8 mouse cellular contexts compared by ENCODE assay signal in the genomic region with DNA sequence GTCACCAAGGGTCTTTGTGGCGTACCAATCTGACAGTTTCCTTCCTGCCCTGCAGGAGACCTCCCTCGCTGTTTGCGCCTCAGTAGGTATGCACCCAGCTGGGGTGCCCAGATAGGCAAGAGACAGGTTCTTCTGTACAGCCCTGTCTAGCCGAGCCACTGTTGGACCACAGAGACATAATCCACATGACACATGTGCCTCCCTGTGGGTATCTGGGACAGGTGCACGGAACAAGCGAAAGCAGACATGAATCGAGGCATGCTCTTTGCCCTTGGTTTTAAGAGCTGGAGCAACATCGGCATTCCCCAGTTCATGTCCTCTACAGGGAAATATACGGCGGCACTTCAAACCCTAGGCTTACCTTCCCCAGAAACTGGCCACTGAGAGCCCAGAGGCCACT. TPM values are rescaled to one million over a fixed set of nuclear protein-coding genes. Genes with fewer than 3 reads are reported as not detected.
A peak's percentile ranks its signal among the peaks of the same experiment; 100 is the strongest.
DNase-seq lines count a peak whose midpoint lies in the region; ATAC-seq and TF ChIP-seq lines count a peak whose summit lies in the region.
"Had no signal": no experiment of that assay in that cellular context is flagged by ENCODE, and none has a peak within 500 bp of the region (broad histone marks: within the 10 kb centered on the region; RNA-seq: fewer than 3 reads in every experiment).

No protein-coding gene starts in this region.

- H3K4me2 ChIP-seq in forebrain, embryonic 12.5 days, result peak overlapping the region; percentile 66
- H3K4me2 ChIP-seq in hindbrain, postnatal 0 days (ENCODE audit: low read depth, low read length), result peak overlapping the region; percentile 64
- H3K4me2 ChIP-seq in neural tube, embryonic 13.5 days, result peak overlapping the region; percentile 68

- peaks cover 29% of the 10 kb centered on the region for H3K27me3 ChIP-seq in forebrain, embryonic 12.5 days
- no peaks in the 10 kb centered on the region for H3K27me3 ChIP-seq in hindbrain, postnatal 0 days (ENCODE audit: insufficient read depth, low read length)
- H3K27me3 ChIP-seq in neural tube, embryonic 13.5 days, result peaks cover 41% of the 10 kb centered on the region

- ATAC-seq in forebrain, embryonic 12.5 days (ENCODE audit: low FRiP score), result no peak
- no peak for ATAC-seq in hindbrain, postnatal 0 days
- no peak; the same call in 1 of the 2 replicates for ATAC-seq in neural tube, embryonic 13.5 days (ENCODE audit: low read depth)
- no peak for ATAC-seq in granulocyte monocyte progenitor cell, adult 5-6 weeks (replicated peaks; ENCODE audit: poor library complexity, severe bottlenecking)

- no peaks in the 10 kb centered on the region for H3K9me3 ChIP-seq in forebrain, embryonic 12.5 days
- H3K9me3 ChIP-seq in hindbrain, postnatal 0 days (ENCODE audit: low read length), result no peaks in the 10 kb centered on the region
- H3K9me3 ChIP-seq in neural tube, embryonic 13.5 days, result 0 out of 2 replicates have a peak, but pooled peaks cover 6% of the 10 kb centered on the region
- H3K9me3 ChIP-seq: liver, embryonic 13.5 days had no signal

- no peaks in the 10 kb centered on the region for H3K36me3 ChIP-seq in forebrain, embryonic 12.5 days (replicated peaks)
- H3K36me3 ChIP-seq in hindbrain, postnatal 0 days (ENCODE audit: insufficient read depth, low read length), result no peaks in the 10 kb centered on the region
- H3K36me3 ChIP-seq in neural tube, embryonic 13.5 days, result no peaks in the 10 kb centered on the region
- H3K36me3 ChIP-seq: liver, embryonic 13.5 days had no signal

- H3K4me1 ChIP-seq in forebrain, embryonic 12.5 days, result peaks cover 18% of the 10 kb centered on the region
- no peaks in the 10 kb centered on the region for H3K4me1 ChIP-seq in hindbrain, postnatal 0 days (ENCODE audit: insufficient read depth, low read length)
- H3K4me1 ChIP-seq in neural tube, embryonic 13.5 days (replicated peaks), result peaks cover 43% of the 10 kb centered on the region
- H3K4me1 ChIP-seq: liver, embryonic 13.5 days had no signal

- no peak; the same call in 1 of the 2 replicates for TF ChIP-seq CTCF in left cerebral cortex, adult 2 months (IDR thresholded peaks at IDR 0.05)
- peak; percentile 43 for TF ChIP-seq CTCF in hindbrain, postnatal 0 days (IDR thresholded peaks at IDR 0.05; ENCODE audit: low read depth)

- DNase-seq in left cerebral cortex, adult 2 months (ENCODE audit: extremely low spot score in 1 of 2, low spot score in 2 of 2), result peak; percentile 29
- no peak for DNase-seq in left cerebral cortex, postnatal 10 days (ENCODE audit: extremely low spot score in 1 of 2, low spot score in 2 of 2)
- peak; percentile 48 for DNase-seq in hindbrain, postnatal 0 days (ENCODE audit: low spot score)
- no peak for DNase-seq in thymus, postnatal 0 days (ENCODE audit: low spot score)

- intact Hi-C loops in left cerebral cortex, adult 2 months (cut with DNase I), result loop anchor here (1.0 to 5.0 kb wide), 6 partner anchors 101 to 464 kb away; no protein-coding TSS in a partner anchor
- intact Hi-C loops in left cerebral cortex, postnatal 10 days (cut with DNase I), result loop anchor here (5.0 to 10.0 kb wide), 5 partner anchors 134 to 471 kb away; no protein-coding TSS in a partner anchor

- 69% methylated on average over 10 of the region's 10 CpGs for WGBS in forebrain, embryonic 12.5 days
- WGBS in hindbrain, postnatal 0 days, result 63% methylated on average over 10 of the region's 10 CpGs
- 55% methylated on average over 10 of the region's 10 CpGs for WGBS in neural tube, embryonic 13.5 days

- H3K27ac ChIP-seq in left cerebral cortex, adult 2 months, result peak overlapping the region; percentile 84; the same call in 1 of the 2 replicates
- no peak overlapping the region for H3K27ac ChIP-seq in forebrain, embryonic 12.5 days
- no peak overlapping the region for H3K27ac ChIP-seq in hindbrain, postnatal 0 days
- no peak overlapping the region for H3K27ac ChIP-seq in neural tube, embryonic 13.5 days (replicated peaks)
- H3K27ac ChIP-seq: liver, embryonic 13.5 days had no signal

- peak overlapping the region; percentile 85 for H3K4me3 ChIP-seq in left cerebral cortex, adult 2 months
- no peak overlapping the region for H3K4me3 ChIP-seq in forebrain, embryonic 12.5 days (replicated peaks)
- H3K4me3 ChIP-seq in hindbrain, postnatal 0 days (ENCODE audit: low read length), result peak overlapping the region; percentile 45; the same call in 1 of the 2 replicates
- H3K4me3 ChIP-seq in neural tube, embryonic 13.5 days, result peak overlapping the region; percentile 52; the same call in 1 of the 2 replicates

- no peak overlapping the region for H3K9ac ChIP-seq in forebrain, embryonic 12.5 days
- no peak overlapping the region for H3K9ac ChIP-seq in hindbrain, postnatal 0 days (replicated peaks; ENCODE audit: low read length)
- H3K9ac ChIP-seq in neural tube, embryonic 13.5 days, result no peak overlapping the region
- H3K9ac ChIP-seq: liver, embryonic 13.5 days had no signal

RNA-seq across cellular contexts. Expression of gene Lrfn2, which starts 1.2 kb away (rescaled TPM):
- 10 to 100 TPM; 36.9 to 38.9 TPM for total RNA-seq in left cerebral cortex, adult 2 months (2021)
- 10 to 100 TPM; 39.2 to 42.5 TPM for total RNA-seq in left cerebral cortex, postnatal 10 days (2021)
- polyA plus RNA-seq in forebrain, embryonic 12.5 days (2016; fragmentation: Nextera tagmentation; extraction: Ambion mirVana), result 1.8 and 2.2 TPM in 2 replicates
- 26.1 and 28.3 TPM in 2 replicates for total RNA-seq in hindbrain, postnatal 0 days (2014; rRNA removed)
- polyA plus RNA-seq in hindbrain, postnatal 0 days (2015; fragmentation: Nextera tagmentation; extraction: Ambion mirVana), result 10.7 and 11.9 TPM in 2 replicates
- 7.7 and 8.2 TPM in 2 replicates for polyA plus RNA-seq in neural tube, embryonic 13.5 days (2015; fragmentation: Nextera tagmentation; extraction: Ambion mirVana)
- not detected in 2 replicates for total RNA-seq in granulocyte monocyte progenitor cell, adult 5-6 weeks (2014; fragmentation: Nextera tagmentation)
- not detected in 2 replicates for total RNA-seq in granulocyte monocyte progenitor cell, adult 5-6 weeks (2017)
- polyA plus RNA-seq in thymus, postnatal 0 days (2015; fragmentation: Nextera tagmentation; extraction: Ambion mirVana), result 0.09 and 0.13 TPM in 2 replicates

Comparison
In these comparisons a context has a peak if more than half of its experiments do, and no peak if none do; other contexts are left out.
1. DNase-seq: peak in left cerebral cortex, adult 2 months (2 of 2) and hindbrain, postnatal 0 days (single experiment); none in left cerebral cortex, postnatal 10 days (0 of 2) and thymus, postnatal 0 days (single experiment).
2. RNA of gene Lrfn2, which starts 1.2 kb away (total RNA-seq): 39.2 to 42.5 TPM in left cerebral cortex, postnatal 10 days, 36.9 to 38.9 TPM in left cerebral cortex, adult 2 months and 26.1 to 28.3 TPM in hindbrain, postnatal 0 days; not detected in granulocyte monocyte progenitor cell, adult 5-6 weeks; every median in the first group is over 10 times any median in the second.
3. Peak in every context shown above with its lines, with median percentiles within 50 percentile points of each other: H3K4me2 ChIP-seq.